Mouse (Mus musculus) forebrain, embryonic 10.5 days (tissue): ENCODE measurements around the gene Tmod4. TPM values are rescaled to one million over a fixed set of nuclear protein-coding genes. Genes with fewer than 3 reads are reported as not detected.

Source experiments
- DNase-seq: peaks from one replicate; pipeline ENCODE4 v3.0.0-alpha.2; 2017; ENCODE audit warnings: low spot score; ENCODE audit errors: extremely low spot score
- H3K27ac ChIP-seq: fragments of 300-500 bp; sonication (generic); 2 replicates; pipeline ENCODE4 v1.5.1; 2016; ENCODE audit warnings: mild to moderate bottlenecking
- H3K27me3 ChIP-seq: fragments of 300-500 bp; sonication (generic); 2 replicates; pipeline ENCODE4 v1.6.1; 2016; ENCODE audit warnings: mild to moderate bottlenecking; ENCODE audit not compliant: poor library complexity, severe bottlenecking
- H3K36me3 ChIP-seq: fragments of 300-500 bp; sonication (generic); replicated peaks from 2 replicates; pipeline ENCODE4 v1.6.1; 2016; ENCODE audit warnings: mild to moderate bottlenecking, moderate library complexity
- H3K4me1 ChIP-seq: fragments of 300-500 bp; sonication (generic); 2 replicates; pipeline ENCODE4 v1.6.1; 2016
- H3K4me3 ChIP-seq: fragments of 300-500 bp; sonication (generic); 2 replicates; pipeline ENCODE4 v1.5.1; 2016; ENCODE audit warnings: mild to moderate bottlenecking, moderate library complexity
- H3K9me3 ChIP-seq: fragments of 300-500 bp; sonication (generic); 2 replicates; pipeline ENCODE4 v1.6.1; 2016; ENCODE audit warnings: mild to moderate bottlenecking, moderate library complexity
- WGBS: fragments of 180-500 bp; shearing (Covaris S2); methylation state at CpG from one replicate; pipeline ENCODE4 v1.1.7; 2016; 5-methylcytosine and 5-hydroxymethylcytosine counted together
- polyA plus RNA-seq: library from polyadenylated mRNA; unstranded; fragments of >200 nt; fragmentation: Nextera tagmentation; extraction: Ambion mirVana; gene quantifications from 2 replicates; pipeline ENCODE4 v1.2.1, GENCODE M21; 2016

The Tmod4 gene
- polyA plus RNA-seq, 1 experiment from 2014 or later: 0.77 TPM

DNA sequence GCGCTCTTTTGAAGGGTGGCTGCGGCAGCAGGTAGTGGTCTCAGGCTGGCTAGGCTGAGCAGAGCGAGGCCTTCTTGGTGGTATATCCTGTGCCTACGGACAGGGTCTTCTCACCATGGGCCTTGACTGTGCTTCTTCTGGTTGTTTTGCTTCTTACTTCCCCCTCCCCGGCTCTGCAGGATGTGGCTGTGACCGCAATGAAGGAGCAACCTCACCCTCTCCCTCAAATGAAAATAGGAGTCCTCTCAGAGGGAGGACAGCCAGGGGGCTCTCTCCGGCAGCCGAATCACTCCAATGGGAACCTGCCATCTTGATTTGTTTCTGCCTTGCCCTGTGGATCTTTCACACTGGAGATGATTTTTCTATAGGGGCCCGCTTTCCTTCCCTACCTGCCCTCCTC is 17.2 kb downstream of the Tmod4 start:
- WGBS: 91% methylated on average over 9 of the region's 9 CpGs
- no peak for DNase-seq
- Histone ChIP-seq H3K4me3 (no peak overlapping the region), H3K27me3 (no peaks in the 10 kb centered on the region), H3K27ac (no peak overlapping the region), H3K4me1 (peaks cover 8% of the 10 kb centered on the region), H3K36me3 (peaks cover 14% of the 10 kb centered on the region), H3K9me3 (no peaks in the 10 kb centered on the region)

DNA sequence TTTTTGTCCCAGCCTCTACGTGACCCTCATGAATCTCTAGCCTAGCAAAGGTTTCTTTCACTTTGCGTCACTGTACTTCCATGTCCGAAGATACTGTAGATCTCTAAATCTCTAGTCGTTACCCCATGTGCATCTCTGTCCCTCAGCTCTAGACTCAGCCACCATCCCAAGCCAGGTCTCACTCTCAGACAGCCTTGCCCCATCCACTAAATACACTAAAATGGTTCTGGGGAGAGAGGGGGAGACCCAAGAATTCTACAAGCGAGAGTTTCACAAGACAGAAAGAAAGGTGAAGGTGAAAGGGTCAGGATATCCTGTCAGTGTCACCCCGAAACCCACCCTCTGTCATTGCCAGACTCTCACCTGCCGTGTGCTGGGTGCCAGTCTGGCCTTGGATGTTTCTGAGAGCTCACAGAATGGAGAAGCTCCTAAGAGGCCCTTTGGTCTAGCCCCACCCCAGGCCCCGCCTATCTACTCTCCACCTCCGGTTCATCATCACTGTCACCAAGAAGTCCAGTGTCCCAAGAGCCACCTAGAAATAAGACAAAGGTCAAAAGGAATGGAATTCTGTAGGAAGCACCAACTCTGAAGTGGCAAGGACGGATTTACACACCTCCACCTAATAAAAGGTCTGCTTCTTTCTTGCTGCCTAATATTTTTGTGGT is 17.8 kb downstream of the Tmod4 start, which contains the start of gene Tnfaip8l2:
Tnfaip8l2 (minus strand) TSS at position 409 of the 665 bp plus-strand sequence.
- Histone ChIP-seq H3K27me3 (no peaks in the 10 kb centered on the region), H3K27ac (no peak within 1 kb of the TSS), H3K4me1 (peaks cover 8% of the 10 kb centered on the region), H3K9me3 (no peaks in the 10 kb centered on the region), H3K4me3 (no peak within 1 kb of the TSS), H3K36me3 (peaks cover 14% of the 10 kb centered on the region)
- WGBS: 85% methylated on average over 10 of the region's 10 CpGs
- no peak for DNase-seq

DNA sequence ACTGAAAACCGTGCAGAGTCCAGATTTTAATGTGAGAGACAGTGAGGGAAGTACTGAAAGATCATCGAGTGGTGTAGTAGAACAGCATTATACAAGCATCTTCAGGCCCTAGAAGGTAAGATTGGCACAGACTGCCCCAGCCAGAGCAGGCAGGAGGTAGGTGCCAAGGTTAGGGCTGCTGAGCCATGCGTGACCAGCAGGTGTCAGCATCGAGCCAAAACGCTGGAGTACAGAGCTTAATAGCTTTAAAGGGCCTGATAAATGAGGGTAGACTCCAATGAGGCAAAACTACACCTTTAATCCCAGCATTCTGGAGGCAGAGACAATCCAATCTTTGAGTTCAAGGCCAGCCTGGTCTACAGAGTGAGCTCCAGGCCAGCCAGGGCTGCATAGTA is 18.3 kb downstream of the Tmod4 start:
- WGBS: 6% methylated on average over 5 of the region's 5 CpGs
- no peaks in the 10 kb centered on the region for H3K27me3 ChIP-seq
- peak; percentile 80 for DNase-seq
- H3K4me3 ChIP-seq: no peak overlapping the region
- no peaks in the 10 kb centered on the region for H3K9me3 ChIP-seq
- H3K27ac ChIP-seq: no peak overlapping the region
- H3K4me1 ChIP-seq: peaks cover 8% of the 10 kb centered on the region
- H3K36me3 ChIP-seq: peaks cover 14% of the 10 kb centered on the region

DNA sequence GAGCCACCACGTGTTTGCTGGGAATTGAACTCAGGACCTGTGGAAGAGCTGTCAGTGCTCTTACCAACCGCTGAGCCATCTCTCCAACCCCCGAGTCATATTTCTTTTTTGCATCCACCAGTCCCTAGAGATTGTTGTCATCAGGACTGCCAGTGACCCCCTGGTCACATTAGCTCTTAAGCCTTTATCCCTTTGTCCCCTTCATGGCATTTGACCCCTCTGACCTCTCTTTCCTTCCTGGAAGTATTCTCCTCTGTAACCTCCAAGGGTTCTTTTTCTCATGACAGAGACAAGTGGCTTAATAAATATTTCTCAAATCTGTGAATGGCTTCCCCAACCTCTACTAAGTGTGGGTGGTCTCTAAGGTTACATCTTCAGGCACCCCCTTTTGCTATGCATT is 23.6 kb downstream of the Tmod4 start:
- WGBS: 59% methylated on average over 3 of the region's 3 CpGs
- Histone ChIP-seq H3K4me3 (no peak overlapping the region), H3K36me3 (no peaks in the 10 kb centered on the region), H3K27me3 (no peaks in the 10 kb centered on the region), H3K4me1 (no peaks in the 10 kb centered on the region), H3K9me3 (no peaks in the 10 kb centered on the region), H3K27ac (no peak overlapping the region)
- no peak for DNase-seq

DNA sequence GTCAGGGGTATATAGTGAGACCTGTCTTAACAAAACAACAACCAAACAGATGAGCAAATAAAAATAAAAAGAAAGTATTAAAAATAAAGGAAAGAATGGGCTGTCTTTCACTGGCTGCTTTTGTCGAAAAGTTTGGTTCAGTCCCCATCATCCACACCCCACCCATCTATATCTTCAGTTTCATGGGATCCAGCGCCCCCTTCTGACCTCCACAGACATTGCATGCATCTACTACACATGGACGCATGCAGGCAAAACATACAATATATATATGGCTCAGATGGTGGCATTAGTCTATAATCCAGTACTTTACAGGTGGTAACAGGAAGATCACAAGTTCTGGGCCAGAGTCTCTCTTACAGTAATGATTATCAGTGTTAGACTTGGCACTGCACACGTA is 29.6 kb downstream of the Tmod4 start:
- H3K27ac ChIP-seq: no peak overlapping the region
- no peaks in the 10 kb centered on the region for H3K36me3 ChIP-seq
- H3K27me3 ChIP-seq: peaks cover 8% of the 10 kb centered on the region
- H3K9me3 ChIP-seq: no peaks in the 10 kb centered on the region
- no peak for DNase-seq
- H3K4me3 ChIP-seq: no peak overlapping the region
- WGBS: 59% methylated on average over 4 of the region's 4 CpGs
- no peaks in the 10 kb centered on the region for H3K4me1 ChIP-seq

DNA sequence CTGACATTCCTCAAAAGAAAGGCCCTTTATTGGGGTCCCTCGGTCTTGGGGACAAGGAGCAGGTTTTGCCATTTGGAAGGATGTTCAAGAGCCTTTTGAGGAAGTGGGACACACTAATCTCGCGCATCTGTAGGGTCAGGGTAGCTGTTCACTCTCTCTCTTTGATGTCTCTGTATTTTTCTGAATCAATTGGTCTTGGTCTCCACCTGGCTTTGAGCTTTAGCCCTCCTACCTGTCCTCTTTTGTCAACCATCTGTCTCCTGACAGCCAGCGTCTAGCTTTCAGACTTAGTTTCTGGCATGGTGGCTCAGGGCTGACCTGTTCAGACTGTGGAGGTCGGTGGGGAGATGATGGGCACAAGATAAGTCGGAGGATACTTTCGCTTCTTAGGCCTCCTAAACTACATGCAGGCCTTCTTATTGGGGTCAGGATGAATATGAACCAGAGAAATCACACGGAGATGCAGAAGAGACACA is 35.3 kb downstream of the Tmod4 start:
- WGBS: 8% methylated on average over 8 of the region's 8 CpGs
- Histone ChIP-seq H3K27ac (0 out of 2 replicates have a peak overlapping the region, but pooled peaks have one; percentile 81), H3K4me3 (peak overlapping the region; percentile 65), H3K36me3 (peaks cover 6% of the 10 kb centered on the region), H3K4me1 (peaks cover 45% of the 10 kb centered on the region), H3K9me3 (no peaks in the 10 kb centered on the region), H3K27me3 (peaks cover 48% of the 10 kb centered on the region)
- DNase-seq: no peak

DNA sequence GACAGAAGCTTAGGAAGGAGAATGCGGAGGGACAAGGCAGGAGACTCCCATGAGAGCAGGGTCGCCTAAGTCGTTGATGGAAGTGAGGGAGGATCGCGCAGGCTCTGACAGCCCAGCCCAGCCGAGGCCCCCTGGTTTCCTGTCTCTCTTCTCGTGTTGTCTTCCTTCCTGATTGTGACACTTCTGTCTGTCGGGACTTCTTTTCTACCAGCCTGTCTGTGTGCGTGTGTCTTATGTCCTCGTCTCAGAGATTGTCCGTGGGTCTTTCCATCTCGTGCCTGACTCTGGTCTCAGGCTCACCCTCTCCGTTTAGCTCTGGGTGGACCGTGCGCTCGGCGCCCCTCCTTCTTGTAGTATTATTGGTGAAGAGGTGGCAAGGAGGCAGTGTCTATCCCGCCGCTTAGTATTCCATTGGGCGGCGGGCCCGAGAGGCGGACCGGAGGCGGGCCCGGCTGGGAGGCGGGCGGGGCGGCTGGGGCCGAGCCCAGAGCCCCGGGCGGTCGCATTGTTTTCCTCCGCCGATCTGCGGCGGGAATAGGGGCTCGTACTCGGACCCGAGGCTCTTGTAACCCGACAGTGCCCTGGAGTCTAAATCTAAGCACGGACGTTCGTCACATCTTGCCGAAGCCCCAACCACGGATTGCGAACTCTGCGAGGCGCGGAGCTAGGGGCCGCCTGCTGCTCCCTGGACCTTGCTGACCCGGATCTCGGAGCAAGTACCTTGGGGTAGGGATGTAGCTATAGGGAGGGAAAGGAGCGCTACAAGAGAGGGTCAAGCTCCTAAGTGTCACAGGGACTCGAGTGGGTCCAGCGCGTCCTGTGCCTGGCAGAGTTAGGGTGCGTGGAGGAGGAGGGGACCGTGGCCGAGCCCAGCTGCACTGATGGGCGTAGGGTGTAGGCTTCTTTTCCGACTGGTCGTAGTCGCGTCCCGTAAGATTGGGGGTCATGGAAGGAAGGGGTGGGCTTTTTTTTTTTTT is 36.0 kb downstream of the Tmod4 start, which contains the start of gene Sema6c:
Sema6c (plus strand) TSS at position 471 of the 977 bp plus-strand sequence.
- Histone ChIP-seq H3K27me3 (peaks cover 48% of the 10 kb centered on the region), H3K4me3 (peak within 1 kb of the TSS; percentile 65), H3K9me3 (no peaks in the 10 kb centered on the region), H3K27ac (peak within 1 kb of the TSS; percentile 81), H3K36me3 (peaks cover 13% of the 10 kb centered on the region), H3K4me1 (peaks cover 45% of the 10 kb centered on the region)
- DNase-seq: peak; percentile 88
- WGBS: under 1% methylated on average over 66 of the region's 66 CpGs

DNA sequence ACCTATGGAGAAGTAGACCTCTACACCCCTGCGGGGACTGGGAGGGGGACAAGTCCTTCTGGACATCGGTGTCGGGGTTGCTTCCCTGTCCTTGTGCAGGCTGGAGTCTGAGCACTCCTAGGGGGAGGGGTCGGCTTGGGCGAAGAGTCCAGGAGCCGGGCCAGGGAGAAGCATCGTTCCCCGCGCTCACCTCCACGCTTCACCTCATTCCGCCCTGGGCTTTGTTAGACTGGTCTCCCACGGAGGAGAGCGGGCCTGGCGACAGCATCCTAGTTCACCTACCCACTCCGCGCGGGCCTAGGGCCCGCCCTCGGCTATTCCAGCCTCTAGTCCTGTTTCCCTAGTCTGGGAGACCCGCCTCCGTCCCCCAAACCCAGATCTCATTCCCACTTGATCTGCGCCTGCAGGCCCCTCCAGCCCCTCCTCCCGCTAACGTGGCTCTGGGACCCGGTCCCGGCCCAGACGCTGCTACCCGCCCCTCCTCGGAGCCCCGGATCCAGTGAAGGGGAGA is 36.8 kb downstream of the Tmod4 start:
- peak; percentile 40 for DNase-seq
- peaks cover 19% of the 10 kb centered on the region for H3K36me3 ChIP-seq
- H3K27me3 ChIP-seq: peaks cover 48% of the 10 kb centered on the region
- WGBS: under 1% methylated on average over 30 of the region's 30 CpGs
- H3K4me1 ChIP-seq: peaks cover 45% of the 10 kb centered on the region
- peak overlapping the region; percentile 81 for H3K27ac ChIP-seq
- peak overlapping the region; percentile 65 for H3K4me3 ChIP-seq
- no peaks in the 10 kb centered on the region for H3K9me3 ChIP-seq

DNA sequence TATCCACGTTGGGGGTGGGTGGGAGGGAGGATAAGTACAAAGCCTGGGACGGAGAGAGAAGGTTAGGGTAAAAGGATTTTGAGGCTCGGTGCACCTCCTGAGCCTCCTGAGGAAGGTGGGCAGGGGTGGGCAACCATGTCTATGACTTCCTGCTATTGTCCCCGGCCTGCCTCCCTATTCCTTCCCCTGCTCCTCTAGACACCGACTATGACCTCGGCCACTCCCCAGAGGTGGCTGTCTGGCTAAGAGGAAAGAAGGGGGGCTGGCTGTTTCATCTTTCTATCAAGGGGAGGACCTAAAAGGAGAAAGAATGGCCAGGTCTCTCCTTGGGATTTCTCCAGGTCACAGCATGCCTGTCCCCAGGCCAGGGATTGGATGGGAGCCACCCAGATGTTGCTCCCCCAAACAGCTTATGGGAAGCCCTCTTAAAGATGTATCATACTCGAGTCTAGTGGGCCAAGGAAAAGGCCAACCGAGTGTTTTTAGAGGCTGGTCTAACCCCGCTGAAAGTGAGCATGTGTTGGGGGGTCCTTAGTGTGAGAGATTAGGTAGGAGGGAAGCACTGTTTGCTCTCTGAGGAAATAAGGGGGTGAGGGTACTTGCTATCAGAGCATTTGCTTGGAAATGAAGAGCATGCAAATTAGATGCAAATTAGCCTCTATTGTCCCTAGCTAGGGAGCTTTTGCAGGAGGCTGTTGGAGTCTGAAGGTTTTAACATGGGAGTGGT is 37.5 kb downstream of the Tmod4 start:
- Histone ChIP-seq H3K4me3 (peak overlapping the region; percentile 65), H3K27ac (peak overlapping the region; percentile 81), H3K36me3 (peaks cover 25% of the 10 kb centered on the region), H3K9me3 (no peaks in the 10 kb centered on the region), H3K27me3 (peaks cover 48% of the 10 kb centered on the region), H3K4me1 (peaks cover 45% of the 10 kb centered on the region)
- DNase-seq: no peak
- 7% methylated on average over 9 of the region's 9 CpGs for WGBS

DNA sequence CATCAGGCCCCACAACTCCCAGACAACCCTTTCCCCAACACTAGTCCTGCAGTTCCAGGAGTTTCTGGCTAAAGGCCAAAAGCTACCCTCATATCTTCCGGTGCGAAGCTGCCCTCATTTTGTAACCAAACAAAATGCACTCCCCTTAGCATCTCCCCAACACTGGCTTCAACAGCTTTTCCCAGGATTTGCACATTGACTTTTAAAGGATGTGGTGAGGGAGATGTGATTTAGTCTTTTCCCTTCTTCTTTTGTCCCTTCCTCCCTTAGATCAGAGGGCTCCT is 38.0 kb downstream of the Tmod4 start:
- H3K9me3 ChIP-seq: no peaks in the 10 kb centered on the region
- H3K4me1 ChIP-seq: peaks cover 45% of the 10 kb centered on the region

DNA sequence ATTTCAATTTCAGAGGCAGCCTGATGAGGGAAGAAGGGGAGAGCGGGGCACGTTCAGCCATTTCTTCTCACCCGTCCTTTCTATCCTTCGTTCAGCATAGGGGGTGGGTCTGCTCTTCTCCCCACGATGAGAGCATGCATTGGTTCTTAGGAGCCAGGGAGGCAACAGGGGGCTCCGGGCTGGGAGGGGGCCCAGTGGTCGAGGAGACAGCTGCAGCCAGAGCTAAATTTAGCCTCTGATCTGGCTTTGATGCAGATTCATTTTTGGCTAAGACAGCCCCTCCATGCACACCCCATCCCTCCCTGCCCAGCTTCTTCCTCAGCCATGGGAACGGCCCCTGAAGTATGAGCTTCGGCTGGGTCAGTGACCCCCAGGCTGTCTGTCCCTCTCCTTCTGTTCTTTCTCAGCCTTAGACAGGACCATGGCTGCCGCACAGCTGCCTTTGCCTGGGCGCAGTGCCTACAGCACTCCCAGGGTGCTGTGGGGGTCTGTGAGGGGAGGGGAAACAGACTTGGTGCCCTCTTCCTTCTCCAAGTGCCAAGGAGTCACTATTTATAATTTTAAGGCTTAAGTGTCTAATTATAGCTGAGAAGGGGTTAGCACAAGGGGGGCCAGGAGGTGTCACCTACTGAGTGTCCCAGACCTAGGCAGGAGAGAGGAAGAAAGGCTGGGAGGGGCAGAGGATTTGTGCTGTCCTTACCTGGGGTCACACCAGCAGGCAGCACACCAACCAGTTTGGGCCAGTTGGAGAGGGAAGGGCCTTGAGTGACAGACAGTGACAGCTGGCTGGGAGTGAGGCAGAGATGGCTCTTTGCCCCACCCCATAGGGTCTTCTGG is 39.4 kb downstream of the Tmod4 start:
- H3K4me1 ChIP-seq: peaks cover 45% of the 10 kb centered on the region
- peaks cover 44% of the 10 kb centered on the region for H3K36me3 ChIP-seq
- 71% methylated on average over 11 of the region's 11 CpGs for WGBS
- peaks cover 59% of the 10 kb centered on the region for H3K27me3 ChIP-seq
- H3K27ac ChIP-seq: 0 out of 2 replicates have a peak overlapping the region, but pooled peaks have one; percentile 20
- no peak for DNase-seq
- peak overlapping the region; percentile 2; the same call in 1 of the 2 replicates for H3K4me3 ChIP-seq
- no peaks in the 10 kb centered on the region for H3K9me3 ChIP-seq

More for the DNA sequence above, 38.0 kb downstream of the Tmod4 start:
- Histone ChIP-seq H3K36me3 (peaks cover 30% of the 10 kb centered on the region), H3K27me3 (peaks cover 53% of the 10 kb centered on the region), H3K4me3 (peak overlapping the region; percentile 65), H3K27ac (no peak overlapping the region)
- WGBS: 55% methylated on average over 2 of the region's 2 CpGs
- DNase-seq: no peak

DNA sequence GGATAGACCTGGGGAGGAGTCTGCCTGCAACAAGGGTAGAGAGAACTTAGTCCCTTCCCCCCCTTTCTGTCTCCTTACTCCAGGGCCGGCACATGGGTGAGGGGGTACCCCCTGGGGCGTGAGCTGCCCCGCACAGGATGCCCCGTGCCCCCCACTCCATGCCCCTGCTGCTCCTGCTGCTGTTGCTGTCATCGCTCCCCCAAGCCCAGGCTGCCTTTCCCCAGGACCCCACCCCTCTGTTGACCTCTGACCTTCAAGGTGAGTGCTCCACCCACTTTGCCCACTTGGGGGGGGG is 39.9 kb downstream of the Tmod4 start:
- peaks cover 49% of the 10 kb centered on the region for H3K36me3 ChIP-seq

More for the DNA sequence above, 39.9 kb downstream of the Tmod4 start:
- H3K27ac ChIP-seq: no peak overlapping the region
- peaks cover 45% of the 10 kb centered on the region for H3K4me1 ChIP-seq
- H3K9me3 ChIP-seq: no peaks in the 10 kb centered on the region
- H3K4me3 ChIP-seq: no peak overlapping the region
- H3K27me3 ChIP-seq: peaks cover 59% of the 10 kb centered on the region
- WGBS: 70% methylated on average over 5 of the region's 5 CpGs
- no peak for DNase-seq
